Mouse (Mus musculus) bone marrow, adult 2 months (tissue): ENCODE results near the gene Dnaja1.

Experiments used
- CTCF ChIP-seq: fragments of 200-500 bp; IDR thresholded peaks from 2 replicates; pipeline ENCODE4 v1.5.1; 2011; ENCODE audit warnings: low read length, control low read depth; ENCODE audit not compliant: control insufficient read depth, insufficient read depth
- POLR2A ChIP-seq: fragments of 200-500 bp; IDR thresholded peaks from 2 replicates; pipeline ENCODE4 v1.6.1; 2011; ENCODE audit warnings: low read depth, mild to moderate bottlenecking, control low read depth, low read length, borderline replicate concordance; ENCODE audit not compliant: control insufficient read depth

DNA sequence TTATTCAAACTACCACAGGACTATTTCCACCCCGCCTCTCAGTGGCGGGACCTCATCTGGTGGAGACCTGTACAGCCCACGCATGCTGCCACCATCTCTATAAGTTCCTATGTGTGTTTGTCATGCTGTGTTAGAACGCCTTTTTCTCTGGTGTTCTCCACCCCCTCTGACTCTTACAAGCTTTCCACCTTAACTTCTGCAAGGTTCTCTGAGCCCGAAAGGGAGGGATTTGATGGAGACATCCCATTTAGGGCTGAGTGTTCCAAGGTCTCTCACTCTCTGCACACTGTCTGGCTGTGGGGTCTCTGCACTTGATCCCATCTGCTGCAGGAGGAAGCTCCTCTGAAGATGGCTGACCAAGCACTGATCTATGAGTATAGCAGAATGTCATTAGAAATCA lies 48.4 kb upstream of the Dnaja1 start:
- TF ChIP-seq CTCF (no peak), POLR2A (no peak)
